Mouse (Mus musculus): ENCODE results near the gene Immp2l.

The Immp2l gene

GRCm38 (mm10) chr12:41050945-41051344 lies 27.1 kb downstream of the Immp2l start:
- DNase-seq: no peak

- no peak for DNase-seq
Observed at GRCm38 (mm10) chr12:41052897-41053296, 29.0 kb downstream of the Immp2l start.

GRCm38 (mm10) chr12:41054006-41054791 lies 30.3 kb downstream of the Immp2l start:
- DNase-seq: no peak

DNA sequence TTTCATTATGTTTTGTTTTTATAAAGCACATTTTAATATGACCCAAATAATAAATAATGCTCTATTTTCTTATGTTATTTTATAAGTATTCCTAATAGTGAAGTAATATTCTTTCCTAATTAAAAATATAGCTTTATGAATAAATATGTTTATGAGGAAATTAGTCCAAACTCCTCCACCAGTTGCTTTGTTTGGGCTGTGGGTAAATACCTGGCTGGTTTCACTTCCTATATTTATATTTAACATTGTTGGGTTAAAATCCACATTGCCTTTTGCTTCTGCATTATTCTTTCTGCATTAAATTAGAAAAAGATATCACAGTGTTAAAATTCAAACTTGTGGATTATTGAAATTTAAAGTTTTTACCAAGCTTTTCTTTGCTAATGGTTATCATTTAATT lies 32.1 kb downstream of the Immp2l start:
- DNase-seq: no peak

- DNase-seq: no peak
Observed at GRCm38 (mm10) chr12:41063281-41063680, 39.4 kb downstream of the Immp2l start.

GRCm38 (mm10) chr12:41081843-41082242 lies 58.0 kb downstream of the Immp2l start:
- no peak for DNase-seq

DNA sequence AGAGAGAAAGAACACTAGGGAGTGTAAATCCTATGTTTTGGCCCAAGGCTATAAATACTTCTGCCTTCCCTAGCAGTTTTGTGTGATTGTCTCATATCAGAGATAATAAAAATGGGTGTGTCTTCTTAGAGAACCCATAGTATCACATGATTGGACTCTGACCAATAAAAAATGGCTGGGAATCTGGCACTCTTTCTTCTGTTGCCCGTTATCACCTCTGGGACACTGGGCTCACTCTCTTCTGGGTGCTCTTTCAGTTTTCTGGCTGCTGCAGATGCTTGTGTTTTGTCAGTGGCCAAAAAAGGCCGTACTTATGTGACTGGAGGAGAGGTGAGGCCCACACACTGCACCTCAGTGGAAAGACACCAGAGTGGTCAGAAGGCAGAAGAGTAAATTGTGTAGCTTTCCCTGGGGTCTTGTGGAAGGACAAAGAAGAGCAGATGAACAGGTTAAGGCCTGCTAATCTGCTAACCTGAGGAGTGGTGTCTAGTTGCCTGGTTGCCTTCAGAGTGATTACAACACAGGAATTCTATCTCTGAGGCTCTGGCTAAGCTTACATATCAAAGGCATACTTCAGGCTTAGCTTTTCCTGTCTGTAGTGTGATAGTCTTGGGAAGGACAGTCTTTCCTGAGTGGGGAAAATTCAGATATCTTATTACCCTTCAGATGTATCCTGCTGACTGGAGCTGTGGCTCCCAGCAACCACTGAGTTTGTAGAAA lies 60.6 kb downstream of the Immp2l start:
- peak; percentile 15 for DNase-seq

DNA sequence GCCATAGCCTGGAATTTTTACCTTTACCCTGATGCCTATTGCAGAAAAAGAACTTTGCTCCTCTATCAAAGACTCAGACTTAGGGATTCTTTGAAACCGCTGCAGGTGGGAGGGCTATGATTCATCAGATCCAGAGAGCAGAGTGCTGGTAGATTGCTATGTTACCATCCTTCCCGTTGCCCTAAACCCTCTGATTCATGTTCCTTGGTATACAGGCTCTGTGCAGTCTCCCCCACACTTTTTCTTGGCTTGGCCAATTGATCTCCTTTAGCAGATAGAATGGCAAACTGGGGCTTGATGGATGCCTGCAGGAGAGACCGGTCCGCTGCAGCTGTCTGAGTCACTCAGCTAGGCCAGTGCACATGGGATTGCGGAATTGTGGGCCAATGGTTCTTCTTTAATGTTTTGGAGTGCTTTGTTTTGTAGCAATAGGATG lies 66.1 kb downstream of the Immp2l start:
- DNase-seq: no peak

DNA sequence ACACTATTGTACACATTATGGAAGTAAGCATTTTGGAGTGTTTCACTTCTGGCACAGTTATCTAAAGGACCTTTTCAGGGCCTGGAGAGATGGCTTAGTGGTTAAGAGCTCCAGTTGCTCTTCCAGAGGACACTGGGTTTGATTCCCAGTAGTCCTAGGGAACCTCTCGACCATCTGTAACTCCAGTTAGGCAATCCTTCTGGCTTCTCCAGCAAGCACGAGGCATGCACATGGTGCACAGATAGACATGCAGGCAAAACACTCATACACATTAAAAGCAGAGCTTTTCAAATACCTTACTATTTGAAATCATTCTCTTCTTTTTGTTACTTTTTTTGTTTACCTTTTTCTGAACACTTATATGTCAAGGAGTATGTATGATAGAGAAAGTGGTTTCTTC lies 66.9 kb downstream of the Immp2l start:
- no peak for DNase-seq

DNA sequence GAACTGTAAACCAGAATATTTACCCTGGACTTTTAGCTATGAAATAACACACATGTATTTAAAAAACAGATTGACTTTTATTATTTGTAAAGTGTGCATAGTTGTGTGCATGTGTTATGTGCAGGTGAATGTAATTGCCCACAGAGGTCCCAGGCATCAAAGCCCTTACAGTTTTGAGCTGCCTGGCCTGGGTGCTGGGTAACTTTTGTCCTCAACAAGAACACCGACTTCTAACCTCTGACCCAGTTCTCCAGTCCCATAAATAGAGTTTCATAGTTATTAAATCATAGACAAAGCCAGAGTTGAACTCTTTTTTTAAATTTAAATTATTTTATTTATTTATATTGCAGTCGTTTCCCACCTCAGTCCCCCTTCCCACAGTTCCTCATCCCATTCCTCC lies 67.4 kb downstream of the Immp2l start:
- no peak for DNase-seq

DNA sequence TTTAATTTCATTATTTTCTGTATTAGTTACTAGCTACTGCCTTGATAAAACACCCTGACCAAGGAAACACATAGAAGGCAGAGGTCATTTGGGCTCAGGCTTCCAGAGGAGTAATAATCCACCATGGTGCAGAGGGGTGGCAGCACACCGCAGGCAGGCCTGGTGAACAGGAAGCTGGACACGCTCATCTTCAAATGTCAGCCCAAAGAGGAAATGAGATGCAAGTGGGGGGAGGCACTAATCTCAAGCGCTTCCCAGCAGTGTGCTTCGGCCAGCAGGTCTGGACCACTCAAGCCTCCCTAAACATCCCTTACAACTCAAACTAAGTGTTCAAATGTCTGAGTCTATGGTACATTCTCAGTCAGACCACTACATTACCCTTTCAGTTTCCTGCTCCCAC lies 72.2 kb downstream of the Immp2l start:
- DNase-seq: no peak

GRCm38 (mm10) chr12:41097406-41097805 lies 73.5 kb downstream of the Immp2l start:
- peak; percentile 79 for DNase-seq

GRCm38 (mm10) chr12:41109011-41109410 lies 85.1 kb downstream of the Immp2l start:
- no peak for DNase-seq

DNA sequence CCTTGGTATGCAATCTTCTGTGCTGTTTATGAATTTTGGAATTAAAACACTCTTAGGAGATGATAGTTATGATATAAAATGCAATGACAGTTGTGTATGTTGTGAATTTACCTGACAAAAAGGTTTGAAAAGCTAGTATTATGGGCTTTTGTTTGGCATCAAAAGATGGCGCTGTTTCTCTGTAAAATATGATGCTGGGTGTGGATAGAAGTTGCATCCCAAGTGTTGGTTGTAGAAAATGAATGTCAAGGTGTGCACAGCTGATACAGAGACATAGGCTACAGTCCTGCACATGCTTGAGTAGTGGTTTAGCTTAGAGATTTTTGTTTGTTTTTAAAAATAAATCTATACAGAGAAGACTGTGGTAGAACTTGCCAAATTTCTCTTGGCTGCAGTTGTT lies 87.6 kb downstream of the Immp2l start:
- DNase-seq: no peak

DNA sequence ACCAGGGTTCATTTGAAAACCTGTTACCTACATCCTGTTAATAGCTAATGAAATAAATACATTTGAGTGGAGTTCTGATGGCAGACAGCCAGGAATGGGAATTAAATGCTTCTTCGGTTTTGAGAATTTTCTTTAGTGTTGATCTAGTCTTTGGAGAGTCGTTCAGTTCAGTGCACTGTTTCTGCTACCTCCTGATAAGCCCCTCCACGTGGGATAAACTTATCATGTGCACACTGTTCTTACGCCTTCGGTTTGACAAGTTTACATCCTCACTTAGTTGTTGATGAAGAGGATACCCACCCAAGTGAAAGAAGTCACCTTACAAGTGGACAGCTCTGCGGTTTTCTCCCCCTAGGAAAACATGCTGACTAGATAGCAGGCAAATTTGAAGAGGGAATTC lies 88.2 kb downstream of the Immp2l start:
- DNase-seq: peak; percentile 51

GRCm38 (mm10) chr12:41118358-41118757 lies 94.5 kb downstream of the Immp2l start:
- DNase-seq: no peak

- no peak for DNase-seq
Observed at GRCm38 (mm10) chr12:41119657-41120056, 95.8 kb downstream of the Immp2l start.

- no peak for DNase-seq
Observed at GRCm38 (mm10) chr12:41123207-41123606, 99.3 kb downstream of the Immp2l start.

GRCm38 (mm10) chr12:41134885-41135284 lies 111.0 kb downstream of the Immp2l start:
- no peak for DNase-seq

GRCm38 (mm10) chr12:41159543-41159942 lies 135.7 kb downstream of the Immp2l start:
- no peak for DNase-seq

GRCm38 (mm10) chr12:41167802-41168201 lies 143.9 kb downstream of the Immp2l start:
- DNase-seq: no peak

GRCm38 (mm10) chr12:41170051-41170450 lies 146.2 kb downstream of the Immp2l start:
- no peak for DNase-seq

- DNase-seq: no peak
Observed at GRCm38 (mm10) chr12:41182856-41183255, 159.0 kb downstream of the Immp2l start.

DNA sequence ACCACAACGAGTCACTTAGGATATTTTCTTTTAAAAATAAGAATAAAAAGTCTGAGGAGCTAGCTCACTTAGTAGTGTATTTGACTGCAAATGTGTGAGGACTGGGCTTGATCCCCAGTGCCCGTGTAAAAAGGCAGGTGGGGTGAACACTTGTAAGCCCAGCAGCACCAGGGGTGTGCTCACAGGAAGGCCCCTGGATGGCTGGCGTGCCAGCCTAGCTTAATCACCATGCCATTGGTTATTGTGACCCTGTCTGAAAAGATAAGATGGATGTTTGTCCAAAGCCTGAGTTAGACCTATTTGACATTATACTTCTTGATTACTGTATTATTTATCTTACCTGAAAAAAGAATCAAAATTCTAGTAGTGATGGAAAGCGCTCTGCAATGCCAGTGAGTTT lies 161.2 kb downstream of the Immp2l start:
- no peak for DNase-seq

All from liver (tissue).